Mouse (Mus musculus) thymus, adult 2 months (tissue): ENCODE data around the gene Sohlh2.

Source experiments
- CTCF ChIP-seq: fragments of 200-500 bp; IDR thresholded peaks from 2 replicates; pipeline ENCODE4 v1.5.1; 2012; ENCODE audit warnings: mild to moderate bottlenecking, control low read depth, low read length, moderate library complexity, borderline replicate concordance; ENCODE audit not compliant: control insufficient read depth, poor library complexity, insufficient read depth; ENCODE audit errors: extremely low read depth
- POLR2A ChIP-seq: fragments of 200-500 bp; IDR thresholded peaks from 2 replicates; pipeline ENCODE4 v1.6.1; 2012; ENCODE audit warnings: mild to moderate bottlenecking, low read length, control low read depth, moderate library complexity; ENCODE audit not compliant: control insufficient read depth, poor library complexity, insufficient read depth; ENCODE audit errors: extremely low read depth

GRCm38 (mm10) chr3:55193351-55193750 is 11.5 kb downstream of the Sohlh2 start:
- TF ChIP-seq POLR2A, result no peak
- TF ChIP-seq CTCF, result no peak
